Mouse (Mus musculus): ENCODE measurements around the gene Vmn1r68.

Gene Vmn1r68

GRCm38 (mm10) chr7:10558385-10558784 lies at the start of gene Vmn1r68:
Vmn1r68 (minus strand) TSS chr7:10558485.
- ATAC-seq (ENCODE audit: low TSS enrichment) = no peak

- no peak for ATAC-seq (ENCODE audit: low TSS enrichment)
These were observed 62.7 kb downstream of the Vmn1r68 start for GRCm38 (mm10) chr7:10495578-10495977.

GRCm38 (mm10) chr7:10494786-10495521 lies 63.3 kb downstream of the Vmn1r68 start, which contains the start of gene Zik1:
Zik1 (minus strand) TSS chr7:10495394.
- peak; percentile 99 for ATAC-seq (ENCODE audit: low TSS enrichment)

GRCm38 (mm10) chr7:10480588-10481233 lies 77.6 kb downstream of the Vmn1r68 start:
- ATAC-seq (ENCODE audit: low TSS enrichment) = peak; percentile 57; the same call in 1 of the 2 replicates

GRCm38 (mm10) chr7:10479813-10480212 lies 78.5 kb downstream of the Vmn1r68 start:
- ATAC-seq (ENCODE audit: low TSS enrichment) = no peak

- no peak; the same call in 1 of the 2 replicates for ATAC-seq (ENCODE audit: low TSS enrichment)
These were observed 100.1 kb downstream of the Vmn1r68 start for GRCm38 (mm10) chr7:10458166-10458565.
